Mouse (Mus musculus) thymus, adult 2 months (tissue): ENCODE measurements around the gene Apol10a.
"Not testable (repeated sequence)": the region's sequence is repeated elsewhere in the genome, so short reads cannot be mapped to it uniquely, and the experiment has no call there.

Source experiments
- CTCF ChIP-seq: fragments of 200-500 bp; IDR thresholded peaks from 2 replicates; pipeline ENCODE4 v1.5.1; 2012; ENCODE audit warnings: mild to moderate bottlenecking, control low read depth, low read length, moderate library complexity, borderline replicate concordance; ENCODE audit not compliant: control insufficient read depth, poor library complexity, insufficient read depth; ENCODE audit errors: extremely low read depth
- POLR2A ChIP-seq: fragments of 200-500 bp; IDR thresholded peaks from 2 replicates; pipeline ENCODE4 v1.6.1; 2012; ENCODE audit warnings: mild to moderate bottlenecking, low read length, control low read depth, moderate library complexity; ENCODE audit not compliant: control insufficient read depth, poor library complexity, insufficient read depth; ENCODE audit errors: extremely low read depth

- TF ChIP-seq POLR2A, CTCF: not testable (repeated sequence)
Observed at GRCm38 (mm10) chr15:77520596-77520995, 43.7 kb downstream of the Apol10a start.
